Mouse (Mus musculus) MEL (cell line): ENCODE measurements around the gene Ucp3. TPM values are rescaled to one million over a fixed set of nuclear protein-coding genes. Genes with fewer than 3 reads are reported as not detected.
A peak's percentile ranks its signal among the peaks of the same experiment; 100 is the strongest.

ENCODE experiments used
- DNase-seq: peaks from one replicate; pipeline ENCODE4 v3.0.0; 2011; ENCODE audit warnings: low read depth, low spot score
- H3K27ac ChIP-seq: 2 replicates; pipeline ENCODE4 v1.5.1; 2012; ENCODE audit warnings: low read depth, mild to moderate bottlenecking, control low read depth, low read length, moderate library complexity; ENCODE audit not compliant: control insufficient read depth
- H3K27me3 ChIP-seq, 2 experiments: fragments of 150-350 bp in 1 of 2; sonication (generic) in 1 of 2; 2 replicates each; pipeline ENCODE4 v1.6.1; 2012; ENCODE audit warnings: low read length in 2 of 2, mild to moderate bottlenecking in 2 of 2, improper control_type of control experiment in 1 of 2, moderate library complexity in 1 of 2; ENCODE audit not compliant: insufficient read depth in 2 of 2, control insufficient read depth in 1 of 2
- H3K36me3 ChIP-seq, 2 experiments: 2 replicates each; pipeline ENCODE4 v1.6.1; 2012 to 2014; ENCODE audit warnings: low read length in 2 of 2, improper control_type of control experiment in 1 of 2, inconsistent platforms in 1 of 2, mild to moderate bottlenecking in 1 of 2; ENCODE audit not compliant: insufficient read depth in 2 of 2, control insufficient read depth in 1 of 2
- H3K4me1 ChIP-seq, 2 experiments: fragments of 150-350 bp in 1 of 2; sonication (generic) in 1 of 2; 2 replicates each; pipeline ENCODE4 v1.6.1; 2012; ENCODE audit warnings: low read length in 2 of 2, improper control_type of control experiment in 1 of 2, mild to moderate bottlenecking in 1 of 2; ENCODE audit not compliant: insufficient read depth in 2 of 2, control insufficient read depth in 1 of 2
- H3K4me3 ChIP-seq, 2 experiments: fragments of 150-350 bp in 1 of 2; sonication (generic) in 1 of 2; 2 replicates each; pipeline ENCODE4 v1.5.1; 2012; ENCODE audit warnings: low read depth in 2 of 2, low read length in 2 of 2, mild to moderate bottlenecking in 2 of 2, moderate library complexity in 2 of 2, control low read depth in 1 of 2, improper control_type of control experiment in 1 of 2; ENCODE audit not compliant: control insufficient read depth in 1 of 2, insufficient read depth in 1 of 2
- H3K79me2 ChIP-seq: 2 replicates; pipeline ENCODE4 v1.6.1; 2012; ENCODE audit warnings: mild to moderate bottlenecking, low read length, moderate library complexity; ENCODE audit not compliant: control insufficient read depth, poor library complexity, insufficient read depth
- H3K9ac ChIP-seq: 2 replicates; pipeline ENCODE4 v1.6.1; 2012; ENCODE audit warnings: low read depth, mild to moderate bottlenecking, control low read depth, low read length, moderate library complexity; ENCODE audit not compliant: control insufficient read depth, poor library complexity, severe bottlenecking
- H3K9me3 ChIP-seq: fragments of 150-350 bp; sonication (generic); replicated peaks from 2 replicates; pipeline ENCODE4 v1.6.1; 2012; ENCODE audit warnings: mild to moderate bottlenecking, low read length, improper control_type of control experiment, moderate library complexity; ENCODE audit not compliant: insufficient read depth
- CHD2 ChIP-seq: IDR thresholded peaks from 2 replicates; pipeline ENCODE4 v1.6.1; 2011; ENCODE audit warnings: low read length, improper control_type of control experiment
- ELF1 ChIP-seq: IDR thresholded peaks from 2 replicates; pipeline ENCODE4 v1.6.1; 2014; ENCODE audit warnings: low read depth, mild to moderate bottlenecking, inconsistent platforms, low read length, improper control_type of control experiment, moderate library complexity
- EP300 ChIP-seq, 2 experiments: IDR thresholded peaks; 2 replicates each; pipeline ENCODE4 v1.6.1; 2011; ENCODE audit warnings: improper control_type of control experiment in 2 of 2, low read length in 2 of 2, low read depth in 1 of 2, mild to moderate bottlenecking in 1 of 2
- ETS1 ChIP-seq: IDR thresholded peaks from 2 replicates; pipeline ENCODE4 v1.6.1; 2012; ENCODE audit warnings: low read depth, mild to moderate bottlenecking, inconsistent platforms, low read length, improper control_type of control experiment, moderate library complexity
- HCFC1 ChIP-seq: IDR thresholded peaks from 2 replicates; pipeline ENCODE4 v1.6.1; 2012; ENCODE audit warnings: low read depth, mild to moderate bottlenecking, inconsistent platforms, low read length, improper control_type of control experiment, moderate library complexity
- MAZ ChIP-seq: IDR thresholded peaks from 2 replicates; pipeline ENCODE4 v1.6.1; 2012; ENCODE audit warnings: low read depth, mild to moderate bottlenecking, inconsistent platforms, low read length, improper control_type of control experiment
- MYC ChIP-seq: IDR thresholded peaks from 2 replicates; pipeline ENCODE4 v1.6.1; 2011; ENCODE audit warnings: low read depth, mild to moderate bottlenecking, low read length, improper control_type of control experiment, moderate library complexity
- POLR2A ChIP-seq, 2 experiments: IDR thresholded peaks; 2 replicates each; pipeline ENCODE4 v1.6.1; 2011 to 2012; ENCODE audit warnings: low read length in 2 of 2, mild to moderate bottlenecking in 2 of 2, control low read depth in 1 of 2, improper control_type of control experiment in 1 of 2, low read depth in 1 of 2, moderate library complexity in 1 of 2; ENCODE audit not compliant: control insufficient read depth in 1 of 2, insufficient read depth in 1 of 2, poor library complexity in 1 of 2
- RAD21 ChIP-seq: IDR thresholded peaks from 2 replicates; pipeline ENCODE4 v1.6.1; 2011; ENCODE audit warnings: mild to moderate bottlenecking, low read depth, low read length, improper control_type of control experiment
- SIN3A ChIP-seq: IDR thresholded peaks from 2 replicates; pipeline ENCODE4 v1.6.1; 2012; ENCODE audit warnings: low read length, improper control_type of control experiment, inconsistent platforms
- TBP ChIP-seq: IDR thresholded peaks from 2 replicates; pipeline ENCODE4 v1.8.0; 2011; ENCODE audit warnings: low read depth, low read length, improper control_type of control experiment
- TCF12 ChIP-seq: IDR thresholded peaks from 2 replicates; pipeline ENCODE4 v1.6.1; 2014; ENCODE audit warnings: low read depth, mild to moderate bottlenecking, inconsistent platforms, low read length, improper control_type of control experiment, moderate library complexity
- UBTF ChIP-seq: IDR thresholded peaks from 2 replicates; pipeline ENCODE4 v1.6.1; 2012; ENCODE audit warnings: low read depth, mild to moderate bottlenecking, inconsistent platforms, low read length, improper control_type of control experiment, moderate library complexity, borderline replicate concordance; ENCODE audit not compliant: insufficient read depth
- polyA plus RNA-seq, 2 experiments: library from polyadenylated mRNA; stranded (reverse) in 1 of 2; unstranded in 1 of 2; fragments of >175 nt in 1 of 2; fragments of >200 nt in 1 of 2; gene quantifications; 2 replicates each; pipeline versions ENCODE4 v1.2.1 to v1.2.4; 2012; ENCODE audit warnings: low replicate concordance in 2 of 2, low read depth in 1 of 2; ENCODE audit not compliant: insufficient read length in 2 of 2, insufficient read depth in 1 of 2, missing spikeins in 1 of 2
- total RNA-seq: library from RNA; depleted of rRNA; stranded (reverse); fragments of 300-350 nt; gene quantifications from 2 replicates; pipeline ENCODE4 v1.2.3, GENCODE M21; 2012

The Ucp3 gene
- total and polyA plus RNA-seq, 3 experiments, result not detected

DNA sequence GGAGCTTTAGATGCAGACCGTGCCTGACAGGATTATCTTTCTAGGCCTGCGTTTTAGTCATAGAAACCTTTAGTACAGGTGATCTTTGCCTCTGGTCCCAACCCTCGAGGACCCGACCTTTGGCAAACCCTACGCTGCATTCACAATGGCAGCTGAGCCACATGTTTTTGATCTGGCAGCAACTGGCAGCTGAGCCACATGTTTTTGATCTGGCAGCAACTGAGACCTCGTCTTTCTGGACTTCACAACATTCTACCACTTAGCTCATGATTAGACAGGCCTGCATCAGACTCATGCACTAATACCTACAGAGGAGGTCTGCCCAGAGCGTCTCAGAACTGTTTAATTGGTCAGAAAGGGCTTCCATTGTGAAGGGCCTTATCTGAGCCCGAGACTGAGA is 22.3 kb downstream of the Ucp3 start:
- Histone ChIP-seq H3K9ac (peak overlapping the region; percentile 80), H3K27me3 (no peaks in the 10 kb centered on the region), H3K4me1 (peaks cover 3 to 12% of the 10 kb centered on the region in 2 experiments; a peak in 3 of 4 replicates)
- TF ChIP-seq MYC (0 out of 2 replicates have a peak, but pooled peaks have one; percentile 16), HCFC1 (no peak)
- TF ChIP-seq, all 39 proteins: peak for 1
- peaks cover 0 to 11% of the 10 kb centered on the region in 2 experiments; a peak in 3 of 4 replicates for H3K36me3 ChIP-seq
- H3K79me2 ChIP-seq, result peaks cover 37% of the 10 kb centered on the region
- no peak for DNase-seq
- H3K27ac ChIP-seq, result peak overlapping the region; percentile 90
- peak overlapping the region; percentile 69 to 83 for H3K4me3 ChIP-seq
- no peaks in the 10 kb centered on the region for H3K9me3 ChIP-seq

DNA sequence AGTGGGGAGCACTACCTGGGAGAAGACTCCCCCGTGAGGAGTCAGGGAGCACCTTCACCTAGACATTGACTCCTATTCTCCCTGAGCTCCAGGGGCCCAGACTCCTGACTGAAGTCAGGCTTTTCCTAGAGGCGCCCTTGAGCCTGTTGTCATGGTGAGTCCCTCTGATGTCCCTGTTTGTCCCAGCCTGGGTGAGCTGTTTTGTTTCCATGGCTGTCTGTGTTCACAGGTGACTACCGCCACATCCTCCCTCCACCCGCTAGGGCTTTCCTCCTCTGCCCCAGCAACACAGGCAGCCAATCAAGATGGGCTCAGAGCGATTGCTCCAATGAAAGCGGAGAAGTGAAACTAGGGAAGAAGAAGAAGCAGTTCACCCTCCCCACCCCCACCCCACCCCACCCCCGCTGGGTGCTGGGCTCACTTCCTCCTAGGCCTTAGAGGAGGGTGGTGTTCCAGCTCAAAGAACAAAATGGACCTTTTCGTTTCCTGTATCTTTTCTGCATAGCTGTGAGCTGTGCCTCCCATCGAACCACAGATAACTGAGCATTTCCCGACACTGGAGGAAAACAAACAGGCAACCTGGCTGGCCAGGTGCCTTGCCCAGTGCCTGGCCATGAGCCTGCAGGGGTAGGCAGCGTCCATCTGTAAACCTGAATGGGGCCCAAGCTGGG is 22.9 kb downstream of the Ucp3 start:
- Histone ChIP-seq H3K27me3 (no peaks in the 10 kb centered on the region), H3K4me3 (peak overlapping the region; percentile 69 to 83), H3K4me1 (peaks cover 3 to 12% of the 10 kb centered on the region in 2 experiments; a peak in 3 of 4 replicates), H3K9ac (peak overlapping the region; percentile 80), H3K27ac (peak overlapping the region; percentile 90), H3K79me2 (peaks cover 37% of the 10 kb centered on the region), H3K9me3 (no peaks in the 10 kb centered on the region), H3K36me3 (peaks cover 0 to 11% of the 10 kb centered on the region in 2 experiments; a peak in 3 of 4 replicates)
- DNase-seq, result peak; percentile 95
- peak; percentile 37 for TF ChIP-seq TCF12
- peak; percentile 54 for TF ChIP-seq SIN3A
- TF ChIP-seq UBTF, result no peak
- 0 out of 2 replicates have a peak, but pooled peaks have one; percentile 21 for TF ChIP-seq TBP
- TF ChIP-seq ELF1, result 0 out of 2 replicates have a peak, but pooled peaks have one; percentile 22
- peak; percentile 74; the same call in 1 of the 2 replicates for TF ChIP-seq MAZ
- no peak for TF ChIP-seq ETS1
- TF ChIP-seq EP300 (IDR thresholded peaks at IDR 0.05; ENCODE audit: low read depth in 1 of 2, low read length in 2 of 2), result peak in 1 of 2 experiments; percentile 24; a peak in 1 of 4 replicates
- TF ChIP-seq POLR2A (IDR thresholded peaks at IDR 0.05; ENCODE audit: control insufficient read depth in 1 of 2, insufficient read depth in 1 of 2, low read depth in 1 of 2, low read length in 2 of 2, poor library complexity in 1 of 2), result peak in 1 of 2 experiments; percentile 56; a peak in 1 of 4 replicates
- TF ChIP-seq CHD2, result peak; percentile 70

DNA sequence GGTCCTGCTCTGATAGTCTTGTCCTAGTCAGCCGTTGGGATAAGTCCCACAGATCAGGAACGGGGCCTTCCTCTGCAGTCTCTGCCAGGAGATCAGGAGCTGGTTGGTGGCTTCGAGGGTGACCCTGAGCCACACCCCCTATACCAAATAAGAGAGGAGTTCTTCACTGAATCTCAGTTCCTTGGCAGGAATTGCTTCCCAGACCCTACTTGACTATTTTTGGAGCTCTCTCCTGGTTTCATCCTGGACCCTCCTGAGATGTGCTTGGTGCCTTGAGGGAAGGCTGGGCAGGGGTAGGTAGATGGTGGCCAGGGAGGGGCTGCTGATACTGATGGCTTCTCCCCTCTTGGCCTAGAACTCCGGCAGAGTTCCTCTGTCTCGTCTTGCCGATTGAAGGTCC is 23.6 kb downstream of the Ucp3 start:
- no peaks in the 10 kb centered on the region for H3K9me3 ChIP-seq
- TF ChIP-seq POLR2A (IDR thresholded peaks at IDR 0.05; ENCODE audit: control insufficient read depth in 1 of 2, insufficient read depth in 1 of 2, low read depth in 1 of 2, low read length in 2 of 2, poor library complexity in 1 of 2) (peak in 1 of 2 experiments; percentile 42; a peak in 1 of 4 replicates), SIN3A (no peak), RAD21 (no peak)
- peaks cover 37% of the 10 kb centered on the region for H3K79me2 ChIP-seq
- peak overlapping the region; percentile 86 for H3K27ac ChIP-seq
- peak overlapping the region; percentile 12 to 32 for H3K4me3 ChIP-seq
- DNase-seq, result no peak
- peaks cover 0 to 11% of the 10 kb centered on the region in 2 experiments; a peak in 3 of 4 replicates for H3K36me3 ChIP-seq
- H3K9ac ChIP-seq, result peak overlapping the region; percentile 74
- H3K4me1 ChIP-seq, result peaks cover 3 to 14% of the 10 kb centered on the region in 2 experiments; a peak in 3 of 4 replicates
- H3K27me3 ChIP-seq, result no peaks in the 10 kb centered on the region
